Mouse (Mus musculus) left cerebral cortex, postnatal 36 days (tissue): ENCODE data around the gene Sdk1. TPM values are rescaled to one million over a fixed set of nuclear protein-coding genes. Genes with fewer than 3 reads are reported as not detected.

Experiments used
- DNase-seq, 2 experiments: peaks; one replicate each; pipeline ENCODE4 v3.0.0; 2021 to 2022; ENCODE audit warnings: low spot score in 2 of 2, mixed read lengths in 1 of 2
- intact Hi-C: fragments of 180-260 bp; cut with DNase I; formaldehyde crosslinking; loops from one replicate; pipeline ENCODE4 v1.15.1; 2025
- total RNA-seq, 2 experiments: library from RNA; stranded (reverse); gene quantifications; 2 replicates each; pipeline ENCODE4 v1.2.3; 2021

Gene Sdk1
- total RNA-seq, 2 experiments from 2014 or later, result 12.5 to 16.0 TPM

- intact Hi-C loops, result no loop called here
- no peak for DNase-seq
Measured at GRCm38 (mm10) chr5:141413013-141413412, 171.7 kb downstream of the Sdk1 start.

- intact Hi-C loops, result no loop called here
- no peak for DNase-seq
Measured at GRCm38 (mm10) chr5:141415644-141416243, 174.5 kb downstream of the Sdk1 start.

- intact Hi-C loops, result no loop called here
- no peak for DNase-seq
Measured at GRCm38 (mm10) chr5:141428132-141428531, 186.8 kb downstream of the Sdk1 start.

DNA sequence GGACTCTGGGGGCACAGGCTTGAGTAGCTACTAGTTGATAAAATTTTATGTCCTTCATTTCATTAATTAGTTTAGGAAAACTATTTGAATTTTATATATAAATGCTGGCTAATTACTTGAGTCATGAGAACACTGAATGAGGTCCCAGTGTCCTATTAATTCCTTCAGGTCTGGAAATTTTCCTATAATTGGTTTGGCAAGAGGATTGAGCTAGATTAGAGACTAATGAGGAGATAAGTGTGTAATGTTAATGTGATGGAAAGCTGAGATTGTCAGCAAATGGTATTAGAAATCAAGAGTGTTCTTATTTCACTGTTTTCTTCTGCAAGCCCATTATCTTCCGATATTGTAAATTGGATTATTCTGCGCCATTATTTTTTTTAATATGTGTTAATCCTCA lies 192.0 kb downstream of the Sdk1 start:
- DNase-seq, result no peak
- intact Hi-C loops, result no loop called here

- intact Hi-C loops, result no loop called here
- DNase-seq, result no peak
Measured at GRCm38 (mm10) chr5:141447247-141447646, 206.0 kb downstream of the Sdk1 start.

DNA sequence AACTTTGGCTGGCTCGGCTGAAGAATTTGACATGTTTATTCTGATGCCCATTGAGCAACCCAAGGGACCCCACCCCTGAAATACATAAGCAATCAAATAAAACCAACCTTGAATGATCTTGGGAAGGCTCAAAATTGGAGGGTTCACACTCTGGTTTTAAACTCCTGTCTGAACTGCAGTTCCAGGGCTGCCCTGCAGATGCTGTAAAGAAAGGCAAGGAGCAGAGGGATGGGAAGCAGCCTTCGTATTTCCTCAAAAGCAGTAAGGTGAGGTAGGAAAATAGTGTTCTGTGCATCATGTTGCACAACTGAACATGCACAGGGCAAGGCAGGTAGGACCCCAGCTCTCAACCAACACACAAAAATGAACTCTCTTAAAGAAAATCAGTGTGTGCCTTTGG lies 222.1 kb downstream of the Sdk1 start:
- no peak for DNase-seq
- intact Hi-C loops, result no loop called here

GRCm38 (mm10) chr5:141468821-141469220 lies 227.5 kb downstream of the Sdk1 start:
- no peak for DNase-seq
- intact Hi-C loops, result no loop called here

GRCm38 (mm10) chr5:141505281-141505680 lies 264.0 kb downstream of the Sdk1 start:
- DNase-seq, result no peak
- intact Hi-C loops, result no loop called here

- DNase-seq, result no peak
- intact Hi-C loops, result no loop called here
Measured at GRCm38 (mm10) chr5:141506344-141506743, 265.1 kb downstream of the Sdk1 start.

DNA sequence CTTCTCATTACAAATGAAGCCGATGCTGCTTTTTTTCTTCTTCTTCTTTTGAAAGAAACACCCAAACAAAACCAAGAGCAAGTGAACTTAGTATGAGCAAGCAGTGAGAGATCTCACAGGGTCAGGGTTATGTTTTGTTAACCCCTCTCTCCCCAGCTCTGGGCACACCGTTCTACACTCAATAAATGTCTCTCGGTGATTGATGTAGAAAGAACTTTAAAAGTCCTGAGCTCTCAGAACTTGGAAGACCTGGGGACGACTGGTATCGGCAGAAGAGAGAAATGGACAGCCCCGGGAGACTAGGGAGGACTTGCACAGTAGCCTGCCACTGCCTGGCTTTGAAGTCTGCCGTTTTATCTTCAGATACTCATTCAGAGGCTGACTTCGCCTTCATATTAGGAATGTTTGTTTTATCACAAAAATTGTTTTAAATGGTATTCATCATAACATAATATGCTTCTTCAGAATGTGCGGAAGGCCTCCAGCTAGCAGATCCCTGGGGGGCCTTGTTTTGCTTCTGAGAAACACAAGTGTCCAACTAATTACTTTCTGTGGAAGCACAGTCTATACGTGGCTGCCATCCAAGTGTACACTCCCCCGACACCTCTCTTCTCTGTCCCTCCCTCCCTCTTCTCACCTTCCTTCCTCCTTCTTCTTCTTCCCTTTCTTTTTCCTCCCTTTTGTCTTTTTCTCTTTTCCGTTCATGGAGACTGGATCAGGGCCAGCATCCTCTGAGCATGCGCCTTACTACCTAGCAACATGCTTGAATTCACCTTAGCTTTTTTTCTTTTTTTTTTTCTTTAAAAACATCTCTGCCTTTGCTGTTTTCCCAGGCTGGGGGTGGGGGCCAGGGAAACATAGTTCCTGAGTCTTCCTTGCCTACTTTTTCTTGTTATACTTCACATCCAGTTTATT lies 283.8 kb downstream of the Sdk1 start:
- no peak for DNase-seq
- intact Hi-C loops, result no loop called here

- intact Hi-C loops, result no loop called here
- no peak for DNase-seq
Measured at GRCm38 (mm10) chr5:141540193-141540592, 298.9 kb downstream of the Sdk1 start.

GRCm38 (mm10) chr5:141542890-141543666 lies 301.8 kb downstream of the Sdk1 start:
- intact Hi-C loops, result no loop called here
- DNase-seq, result no peak

DNA sequence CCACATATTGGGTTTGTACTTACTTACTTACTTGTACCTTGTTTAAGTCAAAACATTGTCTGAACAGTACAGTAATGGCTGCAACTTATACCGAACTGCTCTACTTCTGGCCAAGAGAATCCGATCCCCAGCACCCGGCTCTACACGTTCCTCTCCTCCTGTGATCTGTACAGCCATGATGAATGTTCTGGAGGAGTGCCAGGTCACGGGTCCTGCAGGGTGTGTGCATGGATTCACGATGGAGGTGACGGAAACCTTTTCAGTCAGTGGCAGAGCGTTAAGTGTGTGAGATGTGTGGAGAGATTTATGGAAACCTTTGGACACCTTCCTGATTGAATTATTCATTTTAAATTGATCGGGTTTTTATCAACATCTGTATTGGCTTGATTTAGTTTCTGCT lies 312.2 kb downstream of the Sdk1 start:
- DNase-seq, result no peak
- intact Hi-C loops, result no loop called here

- DNase-seq, result no peak
- intact Hi-C loops, result no loop called here
Measured at GRCm38 (mm10) chr5:141558731-141559130, 317.4 kb downstream of the Sdk1 start.

GRCm38 (mm10) chr5:141560325-141560724 lies 319.0 kb downstream of the Sdk1 start:
- DNase-seq, result no peak
- intact Hi-C loops, result no loop called here

DNA sequence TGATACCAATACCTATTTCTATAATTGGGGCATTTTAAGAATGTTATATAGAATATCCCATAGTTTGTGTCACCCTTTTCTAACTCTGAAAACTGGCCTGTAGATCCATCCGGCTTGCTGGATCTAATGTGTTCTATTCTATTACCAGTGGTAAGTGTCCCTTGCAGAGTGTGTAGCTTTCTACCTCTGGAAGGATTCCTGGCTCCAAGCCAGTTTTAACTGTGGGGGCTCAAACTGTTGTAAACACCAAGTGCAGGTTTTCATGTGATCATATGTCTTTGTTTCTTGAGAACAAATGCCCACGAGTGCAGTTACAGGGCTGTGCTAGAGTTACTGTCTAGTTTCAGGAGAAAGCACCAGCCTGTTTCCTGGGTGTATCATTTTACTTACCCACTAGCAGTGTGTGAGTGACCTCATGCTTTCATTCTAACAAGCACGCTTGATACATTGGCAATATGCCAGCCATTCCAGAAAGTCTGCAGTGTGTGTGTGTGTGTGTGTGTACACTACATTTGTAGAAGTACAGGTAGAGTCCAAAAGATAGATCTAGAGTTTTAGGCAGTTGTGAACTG lies 320.8 kb downstream of the Sdk1 start:
- intact Hi-C loops, result no loop called here
- DNase-seq, result no peak

GRCm38 (mm10) chr5:141564197-141564596 lies 322.9 kb downstream of the Sdk1 start:
- intact Hi-C loops, result no loop called here
- no peak for DNase-seq

GRCm38 (mm10) chr5:141568106-141568505 lies 326.8 kb downstream of the Sdk1 start:
- no peak for DNase-seq
- intact Hi-C loops, result no loop called here

- intact Hi-C loops, result no loop called here
- no peak for DNase-seq
Measured at GRCm38 (mm10) chr5:141570442-141570841, 329.2 kb downstream of the Sdk1 start.

DNA sequence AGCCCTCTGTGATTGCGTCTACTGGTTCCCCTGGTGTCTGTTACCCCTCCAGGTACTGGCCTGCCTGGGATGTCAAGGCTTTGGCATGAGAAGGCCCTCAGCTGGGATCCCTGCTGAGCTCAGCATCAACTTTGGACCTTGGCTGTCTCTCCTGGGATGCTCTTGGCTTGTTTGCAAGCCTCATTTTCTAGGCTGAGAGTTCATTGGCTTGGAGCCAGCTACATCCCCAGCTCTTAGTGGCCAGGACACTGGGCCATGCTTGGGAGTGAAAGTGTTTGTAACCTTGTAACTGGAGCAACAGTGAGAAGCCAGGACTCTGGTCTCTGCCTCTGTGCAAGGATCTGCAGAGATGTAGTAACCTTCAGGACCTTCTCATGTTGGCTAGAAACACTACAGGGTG lies 333.0 kb downstream of the Sdk1 start:
- intact Hi-C loops, result no loop called here
- DNase-seq, result no peak
